Comparison of ENCODE assay signal across 11 mouse cellular contexts in genomic region chr4:115955494-115955775, GRCm38 (mm10). TPM values are rescaled to one million over a fixed set of nuclear protein-coding genes. Genes with fewer than 3 reads are reported as not detected.
DNase-seq lines count a peak whose midpoint lies in the region; ATAC-seq and TF ChIP-seq lines count a peak whose summit lies in the region.
"Had no signal": no experiment of that assay in that cellular context is flagged by ENCODE, and none has a peak within 500 bp of the region (broad histone marks: within the 10 kb centered on the region; RNA-seq: fewer than 3 reads in every experiment).

No protein-coding gene starts in this region.

- TF ChIP-seq CTCF in ES-Bruce4 (IDR thresholded peaks at IDR 0.05; ENCODE audit: low read depth, low read length), result no peak

- DNase-seq in embryonic facial prominence, embryonic 10.5 days (ENCODE audit: low spot score), result no peak
- DNase-seq in midbrain, embryonic 14.5 days, result no peak
- DNase-seq in T-cell, adult 2 months (ENCODE audit: low spot score), result no peak
- no peak for DNase-seq in B cell, adult 2 months
- DNase-seq in cerebellum, adult 11 months, result no peak
- DNase-seq: adrenal gland, postnatal 36 days; gastrocnemius, postnatal 10 days had no signal

- peak overlapping the region; percentile 59 for H3K4me3 ChIP-seq in ES-Bruce4 (ENCODE audit: low read depth, low read length)
- H3K4me3 ChIP-seq in embryonic facial prominence, embryonic 10.5 days, result peak overlapping the region; percentile 44
- H3K4me3 ChIP-seq in hindbrain, embryonic 13.5 days, result 0 out of 2 replicates have a peak overlapping the region, but pooled peaks have one; percentile 18
- no peak overlapping the region for H3K4me3 ChIP-seq in midbrain, embryonic 14.5 days (replicated peaks; ENCODE audit: low read depth, low read length)

- WGBS in embryonic facial prominence, embryonic 10.5 days, result 5% methylated on average over 3 of the region's 3 CpGs
- WGBS in hindbrain, embryonic 13.5 days, result 7% methylated on average over 3 of the region's 3 CpGs
- 5% methylated on average over 3 of the region's 3 CpGs for WGBS in midbrain, embryonic 14.5 days

- no peaks in the 10 kb centered on the region for H3K27me3 ChIP-seq in ES-Bruce4 (ENCODE audit: control insufficient read depth, insufficient read depth, low read length, poor library complexity, severe bottlenecking)
- H3K27me3 ChIP-seq in embryonic facial prominence, embryonic 10.5 days (replicated peaks; ENCODE audit: low read depth, poor library complexity, severe bottlenecking), result peaks cover 100% of the 10 kb centered on the region
- peaks cover 96% of the 10 kb centered on the region for H3K27me3 ChIP-seq in hindbrain, embryonic 13.5 days
- peaks cover 30% of the 10 kb centered on the region for H3K27me3 ChIP-seq in midbrain, embryonic 14.5 days (ENCODE audit: control insufficient read depth, insufficient read depth, low read length)

- peaks cover 2% of the 10 kb centered on the region for H3K4me1 ChIP-seq in ES-Bruce4 (ENCODE audit: control insufficient read depth, insufficient read depth, low read length)
- peaks cover 11% of the 10 kb centered on the region for H3K4me1 ChIP-seq in embryonic facial prominence, embryonic 10.5 days
- H3K4me1 ChIP-seq in hindbrain, embryonic 13.5 days (replicated peaks), result peaks cover 15% of the 10 kb centered on the region
- H3K4me1 ChIP-seq in midbrain, embryonic 14.5 days (ENCODE audit: control insufficient read depth, insufficient read depth, low read length), result peaks cover 10% of the 10 kb centered on the region

- TF ChIP-seq EP300 in ES-Bruce4 (IDR thresholded peaks at IDR 0.05; ENCODE audit: insufficient read depth, low read depth, low read length), result no peak

- peak overlapping the region; percentile 56 for H3K9ac ChIP-seq in ES-Bruce4 (ENCODE audit: low read depth, poor library complexity, severe bottlenecking)
- H3K9ac ChIP-seq in hindbrain, embryonic 13.5 days, result peak overlapping the region; percentile 58; the same call in 1 of the 2 replicates
- H3K9ac ChIP-seq in midbrain, embryonic 14.5 days (replicated peaks; ENCODE audit: low read length), result peak overlapping the region; percentile 10; the same call in 1 of the 2 replicates

- H3K36me3 ChIP-seq in ES-Bruce4 (ENCODE audit: control insufficient read depth, insufficient read depth, low read length, poor library complexity, severe bottlenecking), result no peaks in the 10 kb centered on the region
- H3K36me3 ChIP-seq in embryonic facial prominence, embryonic 10.5 days (replicated peaks), result no peaks in the 10 kb centered on the region
- H3K36me3 ChIP-seq in hindbrain, embryonic 13.5 days, result no peaks in the 10 kb centered on the region
- no peaks in the 10 kb centered on the region for H3K36me3 ChIP-seq in midbrain, embryonic 14.5 days (ENCODE audit: control insufficient read depth, insufficient read depth, low read length)

- no peak for TF ChIP-seq POLR2A in ES-Bruce4 (IDR thresholded peaks at IDR 0.05; ENCODE audit: insufficient read depth, low read length)

- ATAC-seq in hindbrain, embryonic 13.5 days (ENCODE audit: low FRiP score), result no peak; the same call in 1 of the 2 replicates
- ATAC-seq in midbrain, embryonic 14.5 days (ENCODE audit: low FRiP score, low TSS enrichment), result no peak

- H3K9me3 ChIP-seq in ES-Bruce4 (replicated peaks; ENCODE audit: control insufficient read depth, insufficient read depth, low read length, poor library complexity, severe bottlenecking), result no peaks in the 10 kb centered on the region
- no peaks in the 10 kb centered on the region for H3K9me3 ChIP-seq in embryonic facial prominence, embryonic 10.5 days
- H3K9me3 ChIP-seq in hindbrain, embryonic 13.5 days, result no peaks in the 10 kb centered on the region
- H3K9me3 ChIP-seq in midbrain, embryonic 14.5 days (ENCODE audit: control insufficient read depth, low read length), result no peaks in the 10 kb centered on the region

- H3K27ac ChIP-seq in ES-Bruce4 (ENCODE audit: insufficient read depth, low read length), result 0 out of 2 replicates have a peak overlapping the region, but pooled peaks have one; percentile 65
- no peak overlapping the region for H3K27ac ChIP-seq in embryonic facial prominence, embryonic 10.5 days (replicated peaks)
- no peak overlapping the region for H3K27ac ChIP-seq in hindbrain, embryonic 13.5 days
- no peak overlapping the region for H3K27ac ChIP-seq in midbrain, embryonic 14.5 days (replicated peaks; ENCODE audit: low read depth, low read length)
- H3K27ac ChIP-seq: kidney, postnatal 0 days had no signal

- H3K4me2 ChIP-seq in hindbrain, embryonic 13.5 days, result peak overlapping the region; percentile 51
- H3K4me2 ChIP-seq in midbrain, embryonic 14.5 days (ENCODE audit: low read length), result peak overlapping the region; percentile 51

RNA-seq across cellular contexts. Expression of gene Dmbx1, which starts 15.7 kb away (rescaled TPM):
- 0.70 and 0.88 TPM in 2 replicates for polyA plus RNA-seq in ES-Bruce4 (2011; ENCODE audit: insufficient read depth, insufficient read length, low read depth, missing spikeins)
- polyA plus RNA-seq in embryonic facial prominence, embryonic 10.5 days (2016; fragmentation: Nextera tagmentation; extraction: Ambion mirVana), result 1.7 and 2.5 TPM in 2 replicates
- 12.7 and 14.3 TPM in 2 replicates for polyA plus RNA-seq in hindbrain, embryonic 13.5 days (2015; fragmentation: Nextera tagmentation; extraction: Ambion mirVana)
- 8.2 and 8.5 TPM in 2 replicates for polyA plus RNA-seq in midbrain, embryonic 14.5 days (2014; fragmentation: Nextera tagmentation; extraction: Ambion mirVana)
- polyA plus RNA-seq: kidney, postnatal 0 days; liver, embryonic 16.5 days had no signal
